Mouse (Mus musculus) limb, embryonic 12.5 days (tissue): Measurements from ENCODE around the gene A130010J15Rik. TPM values are rescaled to one million over a fixed set of nuclear protein-coding genes. Genes with fewer than 3 reads are reported as not detected.

Source experiments
- ATAC-seq: fragments of 200-750 bp; cut with Nextera tagmentation; 2 replicates; pipeline ENCODE4 v1.8.0; 2017; ENCODE audit warnings: low read depth, moderate TSS enrichment; ENCODE audit not compliant: insufficient number of reproducible peaks, insufficient read depth, low FRiP score, low TSS enrichment
- H3K27ac ChIP-seq: fragments of 300-500 bp; sonication (generic); 2 replicates; pipeline ENCODE4 v1.5.1; 2016; ENCODE audit warnings: mild to moderate bottlenecking, moderate library complexity
- H3K27me3 ChIP-seq: fragments of 300-500 bp; sonication (generic); 2 replicates; pipeline ENCODE4 v1.6.1; 2016; ENCODE audit warnings: mild to moderate bottlenecking, moderate library complexity
- H3K36me3 ChIP-seq: fragments of 300-500 bp; sonication (generic); 2 replicates; pipeline ENCODE4 v1.6.1; 2016; ENCODE audit warnings: mild to moderate bottlenecking, moderate library complexity
- H3K4me1 ChIP-seq: fragments of 300-500 bp; sonication (generic); replicated peaks from 2 replicates; pipeline ENCODE4 v1.6.1; 2016
- H3K4me2 ChIP-seq: fragments of 300-500 bp; sonication (generic); 2 replicates; pipeline ENCODE4 v1.6.1; 2016; ENCODE audit warnings: mild to moderate bottlenecking, moderate library complexity
- H3K4me3 ChIP-seq: fragments of 300-500 bp; sonication (generic); replicated peaks from 2 replicates; pipeline ENCODE4 v1.5.1; 2016; ENCODE audit warnings: mild to moderate bottlenecking
- H3K9ac ChIP-seq: fragments of 300-500 bp; sonication (generic); replicated peaks from 2 replicates; pipeline ENCODE4 v1.6.1; 2016; ENCODE audit warnings: mild to moderate bottlenecking, moderate library complexity
- H3K9me3 ChIP-seq: fragments of 300-500 bp; sonication (generic); 2 replicates; pipeline ENCODE4 v1.6.1; 2016; ENCODE audit warnings: mild to moderate bottlenecking, moderate library complexity
- WGBS: fragments of 180-500 bp; shearing (Covaris S2); methylation state at CpG from one replicate; pipeline ENCODE4 v1.1.7; 2016; 5-methylcytosine and 5-hydroxymethylcytosine counted together
- polyA plus RNA-seq: library from polyadenylated mRNA; unstranded; fragments of >200 nt; fragmentation: Nextera tagmentation; extraction: Ambion mirVana; gene quantifications from 2 replicates; pipeline ENCODE4 v1.2.1, GENCODE M21; 2016

The A130010J15Rik gene
- polyA plus RNA-seq, 1 experiment from 2014 or later = 14.9 TPM

GRCm38 (mm10) chr1:193203821-193204220, 36.0 kb downstream of the A130010J15Rik start:
- Histone ChIP-seq H3K4me3 (no peak overlapping the region), H3K4me2 (no peak overlapping the region), H3K36me3 (no peaks in the 10 kb centered on the region), H3K27me3 (no peaks in the 10 kb centered on the region), H3K27ac (no peak overlapping the region), H3K9me3 (no peaks in the 10 kb centered on the region), H3K4me1 (no peaks in the 10 kb centered on the region), H3K9ac (no peak overlapping the region)
- 38% methylated on average over 2 of the region's 2 CpGs for WGBS
- ATAC-seq = no peak

GRCm38 (mm10) chr1:193205431-193205830, 37.6 kb downstream of the A130010J15Rik start:
- Histone ChIP-seq H3K9me3 (no peaks in the 10 kb centered on the region), H3K4me3 (no peak overlapping the region), H3K4me1 (no peaks in the 10 kb centered on the region), H3K9ac (no peak overlapping the region), H3K4me2 (no peak overlapping the region), H3K36me3 (no peaks in the 10 kb centered on the region), H3K27ac (no peak overlapping the region), H3K27me3 (no peaks in the 10 kb centered on the region)
- WGBS = 91% methylated on average over 2 of the region's 2 CpGs
- no peak for ATAC-seq

GRCm38 (mm10) chr1:193207503-193207902, 39.7 kb downstream of the A130010J15Rik start, which contains the start of gene Lamb3:
TSS of gene Lamb3 (plus strand) at chr1:193207699.
- Histone ChIP-seq H3K4me2 (no peak within 1 kb of the TSS), H3K4me1 (no peaks in the 10 kb centered on the region), H3K27ac (no peak within 1 kb of the TSS), H3K36me3 (no peaks in the 10 kb centered on the region), H3K4me3 (no peak within 1 kb of the TSS), H3K9me3 (no peaks in the 10 kb centered on the region), H3K27me3 (no peaks in the 10 kb centered on the region), H3K9ac (no peak within 1 kb of the TSS)
- WGBS = 85% methylated on average over 3 of the region's 3 CpGs
- no peak for ATAC-seq

- Histone ChIP-seq H3K27me3 (no peaks in the 10 kb centered on the region), H3K27ac (no peak overlapping the region), H3K9ac (no peak overlapping the region), H3K9me3 (no peaks in the 10 kb centered on the region), H3K36me3 (no peaks in the 10 kb centered on the region), H3K4me1 (no peaks in the 10 kb centered on the region), H3K4me2 (no peak overlapping the region), H3K4me3 (no peak overlapping the region)
- ATAC-seq = no peak
- 47% methylated on average over 2 of the region's 2 CpGs for WGBS
Observed at GRCm38 (mm10) chr1:193208178-193208577, 40.3 kb downstream of the A130010J15Rik start.

- 73% methylated on average over 5 of the region's 5 CpGs for WGBS
- no peaks in the 10 kb centered on the region for H3K36me3 ChIP-seq
Observed at GRCm38 (mm10) chr1:193211371-193211770, 43.5 kb downstream of the A130010J15Rik start.

GRCm38 (mm10) chr1:193214053-193214452, 46.2 kb downstream of the A130010J15Rik start:
- WGBS = 74% methylated on average over 5 of the region's 5 CpGs
- ATAC-seq = no peak
- no peak overlapping the region for H3K27ac ChIP-seq
- no peak overlapping the region for H3K4me2 ChIP-seq
- no peak overlapping the region for H3K9ac ChIP-seq
- H3K27me3 ChIP-seq = no peaks in the 10 kb centered on the region
- H3K4me1 ChIP-seq = no peaks in the 10 kb centered on the region
- H3K36me3 ChIP-seq = no peaks in the 10 kb centered on the region
- H3K9me3 ChIP-seq = no peaks in the 10 kb centered on the region
- H3K4me3 ChIP-seq = no peak overlapping the region

More at GRCm38 (mm10) chr1:193211371-193211770, 43.5 kb downstream of the A130010J15Rik start:
- Histone ChIP-seq H3K4me2 (no peak overlapping the region), H3K9me3 (no peaks in the 10 kb centered on the region), H3K9ac (no peak overlapping the region), H3K27me3 (no peaks in the 10 kb centered on the region), H3K27ac (no peak overlapping the region), H3K4me3 (no peak overlapping the region), H3K4me1 (no peaks in the 10 kb centered on the region)
- no peak for ATAC-seq

GRCm38 (mm10) chr1:193216000-193216399, 48.2 kb downstream of the A130010J15Rik start:
- H3K9me3 ChIP-seq = no peaks in the 10 kb centered on the region
- no peak overlapping the region for H3K4me2 ChIP-seq
- no peak overlapping the region for H3K27ac ChIP-seq
- 79% methylated on average over 3 of the region's 3 CpGs for WGBS
- no peaks in the 10 kb centered on the region for H3K27me3 ChIP-seq
- H3K36me3 ChIP-seq = no peaks in the 10 kb centered on the region
- no peak overlapping the region for H3K4me3 ChIP-seq
- no peak for ATAC-seq
- no peaks in the 10 kb centered on the region for H3K4me1 ChIP-seq
- no peak overlapping the region for H3K9ac ChIP-seq

GRCm38 (mm10) chr1:193220408-193220807, 52.6 kb downstream of the A130010J15Rik start:
- ATAC-seq = no peak
- Histone ChIP-seq H3K4me2 (no peak overlapping the region), H3K36me3 (no peaks in the 10 kb centered on the region), H3K9ac (no peak overlapping the region), H3K27ac (no peak overlapping the region), H3K4me1 (no peaks in the 10 kb centered on the region; the same call in 1 of the 2 replicates), H3K9me3 (no peaks in the 10 kb centered on the region), H3K27me3 (no peaks in the 10 kb centered on the region), H3K4me3 (no peak overlapping the region)
- 75% methylated on average over 5 of the region's 5 CpGs for WGBS

GRCm38 (mm10) chr1:193225531-193225930, 57.7 kb downstream of the A130010J15Rik start:
- Histone ChIP-seq H3K27ac (peak overlapping the region; percentile 19; the same call in 1 of the 2 replicates), H3K4me3 (no peak overlapping the region), H3K27me3 (no peaks in the 10 kb centered on the region), H3K4me2 (no peak overlapping the region), H3K9me3 (no peaks in the 10 kb centered on the region), H3K36me3 (no peaks in the 10 kb centered on the region), H3K9ac (no peak overlapping the region), H3K4me1 (peaks cover 11% of the 10 kb centered on the region)
- 13% methylated on average over 3 of the region's 3 CpGs for WGBS
- ATAC-seq = no peak

- Histone ChIP-seq H3K9ac (no peak overlapping the region), H3K4me3 (no peak overlapping the region), H3K27ac (no peak overlapping the region), H3K4me2 (no peak overlapping the region), H3K9me3 (no peaks in the 10 kb centered on the region), H3K27me3 (no peaks in the 10 kb centered on the region), H3K4me1 (peaks cover 11% of the 10 kb centered on the region), H3K36me3 (no peaks in the 10 kb centered on the region)
- WGBS = 81% methylated on average over 4 of the region's 4 CpGs
- no peak for ATAC-seq
Observed at GRCm38 (mm10) chr1:193226114-193226513, 58.3 kb downstream of the A130010J15Rik start.

GRCm38 (mm10) chr1:193226724-193227522, 59.1 kb downstream of the A130010J15Rik start:
- Histone ChIP-seq H3K27me3 (no peaks in the 10 kb centered on the region), H3K9ac (no peak overlapping the region), H3K27ac (no peak overlapping the region), H3K36me3 (no peaks in the 10 kb centered on the region), H3K4me1 (peaks cover 11% of the 10 kb centered on the region), H3K9me3 (no peaks in the 10 kb centered on the region), H3K4me3 (no peak overlapping the region), H3K4me2 (no peak overlapping the region)
- ATAC-seq = no peak
- WGBS = 17% methylated on average over 7 of the region's 7 CpGs
